Mouse (Mus musculus): ENCODE data around the gene Ncam2. TPM values are rescaled to one million over a fixed set of nuclear protein-coding genes. Genes with fewer than 3 reads are reported as not detected.

Ncam2 gene
- polyA plus RNA-seq, 1 experiment from 2014 or later: 26.9 TPM

DNA sequence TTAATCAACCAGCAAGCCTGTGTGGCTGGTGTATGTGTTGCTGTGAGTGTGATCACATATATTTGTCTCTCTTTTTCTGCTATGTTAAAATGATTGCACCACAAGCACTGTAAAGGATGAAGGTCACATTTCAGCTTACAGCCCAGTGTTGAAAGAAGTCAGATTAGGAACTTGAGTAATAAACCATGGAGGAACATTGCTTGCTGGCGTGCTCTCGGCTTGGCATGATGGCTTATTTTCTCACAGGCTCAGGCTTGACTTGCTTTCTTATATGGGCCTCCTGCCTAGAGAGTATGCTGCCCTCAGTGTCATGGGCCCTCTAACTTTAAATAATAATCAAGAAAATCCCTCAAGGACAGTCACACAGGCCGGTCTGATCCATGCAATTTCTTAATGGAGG, 449.8 kb downstream of the Ncam2 start:
- Histone ChIP-seq H3K4me3 (ENCODE audit: low read depth, low read length) (no peak overlapping the region), H3K27me3 (ENCODE audit: control insufficient read depth, insufficient read depth, low read depth, low read length) (no peaks in the 10 kb centered on the region), H3K27ac (ENCODE audit: low read length) (no peak overlapping the region), H3K4me2 (ENCODE audit: low read length) (no peak overlapping the region), H3K9me3 (replicated peaks; ENCODE audit: control insufficient read depth, low read length, poor library complexity, severe bottlenecking) (no peaks in the 10 kb centered on the region), H3K9ac (ENCODE audit: low read depth, low read length) (no peak overlapping the region), H3K4me1 (ENCODE audit: control insufficient read depth, insufficient read depth, low read length) (no peaks in the 10 kb centered on the region), H3K36me3 (ENCODE audit: control insufficient read depth, insufficient read depth, low read length) (no peaks in the 10 kb centered on the region)
- ATAC-seq: no peak
- WGBS: 77% methylated on average over 3 of the region's 3 CpGs

DNA sequence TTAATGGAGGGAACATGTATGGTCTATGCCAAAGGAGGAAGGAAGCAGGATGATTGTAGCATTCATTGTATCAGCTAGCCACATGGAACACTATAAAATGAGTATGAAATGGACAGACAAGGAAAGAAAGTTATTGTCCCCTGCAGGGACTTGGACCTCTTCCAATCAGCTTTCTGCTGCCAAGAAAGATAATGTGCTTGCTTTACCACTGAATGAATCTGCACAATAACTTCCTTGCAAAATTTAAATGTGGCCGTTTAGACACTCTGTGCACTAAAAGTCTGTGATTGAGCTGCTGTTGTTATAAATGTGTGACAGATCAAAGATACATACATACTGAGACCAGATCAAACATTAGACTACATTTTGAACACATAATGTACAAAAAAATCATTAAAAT, 451.1 kb downstream of the Ncam2 start:
- 31% methylated on average over 1 of the region's 1 CpGs for WGBS
- Histone ChIP-seq H3K4me2 (ENCODE audit: low read length) (no peak overlapping the region), H3K4me1 (ENCODE audit: control insufficient read depth, insufficient read depth, low read length) (no peaks in the 10 kb centered on the region), H3K9ac (ENCODE audit: low read depth, low read length) (no peak overlapping the region), H3K27ac (ENCODE audit: low read length) (no peak overlapping the region), H3K36me3 (ENCODE audit: control insufficient read depth, insufficient read depth, low read length) (no peaks in the 10 kb centered on the region), H3K27me3 (ENCODE audit: control insufficient read depth, insufficient read depth, low read depth, low read length) (no peaks in the 10 kb centered on the region), H3K9me3 (replicated peaks; ENCODE audit: control insufficient read depth, low read length, poor library complexity, severe bottlenecking) (no peaks in the 10 kb centered on the region), H3K4me3 (ENCODE audit: low read depth, low read length) (no peak overlapping the region)
- no peak for ATAC-seq

DNA sequence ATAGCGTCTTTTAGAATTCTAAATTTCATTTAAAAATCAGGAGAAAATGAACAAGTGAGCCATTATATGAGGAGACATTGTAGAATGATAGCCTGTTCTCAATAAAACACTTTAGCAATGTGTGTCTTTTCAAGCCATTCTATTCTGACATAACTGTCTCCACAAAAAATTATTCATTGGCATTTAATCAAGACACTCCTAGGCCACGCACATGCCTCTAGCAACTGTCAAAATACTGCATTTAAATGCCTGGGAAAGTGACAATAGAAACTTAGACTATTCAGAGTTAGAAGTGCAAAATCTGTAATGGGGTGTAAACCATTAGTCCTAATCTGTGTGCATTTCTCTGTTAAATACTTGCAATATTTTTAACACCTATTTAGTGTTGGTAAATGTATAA, 456.1 kb downstream of the Ncam2 start:
- no peak for ATAC-seq
- Histone ChIP-seq H3K4me3 (ENCODE audit: low read depth, low read length) (no peak overlapping the region), H3K4me1 (ENCODE audit: control insufficient read depth, insufficient read depth, low read length) (no peaks in the 10 kb centered on the region), H3K9ac (ENCODE audit: low read depth, low read length) (no peak overlapping the region), H3K4me2 (ENCODE audit: low read length) (no peak overlapping the region), H3K9me3 (replicated peaks; ENCODE audit: control insufficient read depth, low read length, poor library complexity, severe bottlenecking) (no peaks in the 10 kb centered on the region), H3K27me3 (ENCODE audit: control insufficient read depth, insufficient read depth, low read depth, low read length) (no peaks in the 10 kb centered on the region), H3K27ac (ENCODE audit: low read length) (no peak overlapping the region), H3K36me3 (ENCODE audit: control insufficient read depth, insufficient read depth, low read length) (no peaks in the 10 kb centered on the region)
- 71% methylated on average over 2 of the region's 2 CpGs for WGBS

DNA sequence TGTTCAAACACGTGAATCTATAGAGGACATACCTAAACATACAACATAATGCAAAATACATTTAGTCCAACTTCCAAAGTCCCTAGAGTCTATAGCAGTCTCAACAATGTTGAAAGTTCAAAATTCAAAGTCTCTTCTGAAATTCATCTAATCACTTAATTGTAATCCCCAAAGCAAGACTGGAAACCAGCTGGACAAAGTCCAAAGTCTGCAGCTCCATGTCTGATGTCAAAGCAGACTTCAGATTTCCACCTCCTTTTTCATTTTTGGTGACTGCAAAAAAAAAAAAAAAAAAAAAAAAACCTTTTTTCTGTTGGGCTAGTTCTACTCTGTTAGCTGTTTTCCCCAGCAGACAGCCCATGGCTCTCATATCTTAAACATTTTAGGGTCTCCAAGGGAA, 473.4 kb downstream of the Ncam2 start:
- no peaks in the 10 kb centered on the region for H3K36me3 ChIP-seq (ENCODE audit: control insufficient read depth, insufficient read depth, low read length)
- H3K9ac ChIP-seq (ENCODE audit: low read depth, low read length): no peak overlapping the region
- no peak overlapping the region for H3K4me3 ChIP-seq (ENCODE audit: low read depth, low read length)
- H3K4me1 ChIP-seq (ENCODE audit: control insufficient read depth, insufficient read depth, low read length): no peaks in the 10 kb centered on the region
- WGBS: 83% methylated on average over 1 of the region's 1 CpGs
- no peak overlapping the region for H3K27ac ChIP-seq (ENCODE audit: low read length)
- no peak for ATAC-seq
- H3K4me2 ChIP-seq (ENCODE audit: low read length): no peak overlapping the region
- H3K27me3 ChIP-seq (ENCODE audit: control insufficient read depth, insufficient read depth, low read depth, low read length): no peaks in the 10 kb centered on the region
- no peaks in the 10 kb centered on the region for H3K9me3 ChIP-seq (replicated peaks; ENCODE audit: control insufficient read depth, low read length, poor library complexity, severe bottlenecking)

DNA sequence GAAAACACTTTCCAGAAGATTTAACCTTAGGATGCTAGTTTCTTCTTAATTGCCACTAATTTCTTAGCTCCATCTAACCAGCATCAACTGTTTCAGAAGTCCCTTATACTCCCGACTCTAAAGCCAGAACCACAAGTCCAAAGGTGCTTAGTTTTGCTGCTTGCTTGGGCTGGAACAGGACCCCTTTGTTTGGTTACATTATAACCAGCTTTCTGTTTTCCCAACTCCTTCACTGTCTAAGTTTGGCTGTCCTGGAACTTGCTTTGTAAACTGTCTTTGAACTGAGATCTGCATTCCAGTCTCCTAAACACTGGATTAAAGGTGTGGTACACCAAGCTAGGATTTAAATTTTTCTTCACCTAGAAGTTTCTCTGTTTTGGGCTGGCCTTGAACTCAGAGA, 475.0 kb downstream of the Ncam2 start:
- Histone ChIP-seq H3K4me2 (ENCODE audit: low read length) (no peak overlapping the region), H3K27me3 (ENCODE audit: control insufficient read depth, insufficient read depth, low read depth, low read length) (no peaks in the 10 kb centered on the region), H3K9ac (ENCODE audit: low read depth, low read length) (no peak overlapping the region), H3K36me3 (ENCODE audit: control insufficient read depth, insufficient read depth, low read length) (no peaks in the 10 kb centered on the region), H3K4me1 (ENCODE audit: control insufficient read depth, insufficient read depth, low read length) (no peaks in the 10 kb centered on the region), H3K27ac (ENCODE audit: low read length) (no peak overlapping the region), H3K4me3 (ENCODE audit: low read depth, low read length) (no peak overlapping the region), H3K9me3 (replicated peaks; ENCODE audit: control insufficient read depth, low read length, poor library complexity, severe bottlenecking) (no peaks in the 10 kb centered on the region)
- no peak for ATAC-seq
- 91% methylated on average over 1 of the region's 1 CpGs for WGBS
